Mouse (Mus musculus) myocyte (in vitro differentiated cells): ENCODE measurements around the gene Hoxc11. TPM values are rescaled to one million over a fixed set of nuclear protein-coding genes. Genes with fewer than 3 reads are reported as not detected.

ENCODE experiments used
- H3K27me3 ChIP-seq: one replicate; pipeline ENCODE4 v1.6.1; 2011; ENCODE audit not compliant: control insufficient read depth, insufficient read depth, insufficient read length
- H3K36me3 ChIP-seq: one replicate; pipeline ENCODE4 v1.6.1; 2011; ENCODE audit not compliant: control insufficient read depth, insufficient read depth
- H3K4me2 ChIP-seq: one replicate; pipeline ENCODE4 v1.6.1; 2011; ENCODE audit warnings: low read depth, control low read depth
- H3K4me3 ChIP-seq: one replicate; pipeline ENCODE4 v1.5.1; 2011; ENCODE audit warnings: mild to moderate bottlenecking, control low read depth, moderate library complexity
- H3K79me2 ChIP-seq: one replicate; pipeline ENCODE4 v1.6.1; 2011; ENCODE audit not compliant: control insufficient read depth, insufficient read depth
- H3ac ChIP-seq: one replicate; pipeline ENCODE4 v1.6.1; 2011; ENCODE audit not compliant: control insufficient read depth, insufficient read length
- CEBPB ChIP-seq: IDR thresholded peaks from 2 replicates; pipeline ENCODE4 v1.6.1; 2011; ENCODE audit warnings: mild to moderate bottlenecking, moderate library complexity; ENCODE audit not compliant: poor library complexity, insufficient read depth, severe bottlenecking
- E2F4 ChIP-seq: IDR thresholded peaks from one replicate; pipeline ENCODE4 v1.6.1; 2011; ENCODE audit warnings: mild to moderate bottlenecking, control low read depth, moderate library complexity; ENCODE audit not compliant: insufficient read depth
- MAX ChIP-seq: IDR thresholded peaks from one replicate; pipeline ENCODE4 v1.6.1; 2011; ENCODE audit warnings: low read depth, mild to moderate bottlenecking, control low read depth
- MYOD1 ChIP-seq, 3 experiments: IDR thresholded peaks; one replicate each; pipeline ENCODE4 v1.6.1; 2011; ENCODE audit warnings: control low read depth in 2 of 3, low read depth in 2 of 3, mild to moderate bottlenecking in 2 of 3, moderate library complexity in 1 of 3; ENCODE audit not compliant: insufficient read length in 2 of 3, control insufficient read depth in 1 of 3
- MYOG ChIP-seq, 3 experiments: IDR thresholded peaks; one replicate each; pipeline ENCODE4 v1.6.1; 2011; ENCODE audit warnings: control low read depth in 2 of 3, low read depth in 2 of 3, mild to moderate bottlenecking in 2 of 3; ENCODE audit not compliant: insufficient read length in 2 of 3, control insufficient read depth in 1 of 3, insufficient read depth in 1 of 3
- POLR2A ChIP-seq: IDR thresholded peaks from one replicate; pipeline ENCODE4 v1.6.1; 2011; ENCODE audit warnings: low read depth, mild to moderate bottlenecking, control low read depth, moderate library complexity; ENCODE audit not compliant: insufficient read length
- POLR2AphosphoS2 ChIP-seq: IDR thresholded peaks from one replicate; pipeline ENCODE4 v1.6.1; 2011; ENCODE audit warnings: low read depth, control low read depth; ENCODE audit not compliant: insufficient read length
- REST ChIP-seq: IDR thresholded peaks from one replicate; pipeline ENCODE4 v1.6.1; 2011; ENCODE audit warnings: mild to moderate bottlenecking, control low read depth, moderate library complexity; ENCODE audit not compliant: insufficient read depth, insufficient read length
- SRF ChIP-seq: IDR thresholded peaks from one replicate; pipeline ENCODE4 v1.6.1; 2011; ENCODE audit warnings: low read depth; ENCODE audit not compliant: control insufficient read depth, insufficient read length
- TCF12 ChIP-seq: IDR thresholded peaks from one replicate; pipeline ENCODE4 v1.6.1; 2011; ENCODE audit warnings: mild to moderate bottlenecking, control low read depth; ENCODE audit not compliant: poor library complexity, insufficient read depth, severe bottlenecking
- TCF3 ChIP-seq: IDR thresholded peaks from one replicate; pipeline ENCODE4 v1.6.1; 2011; ENCODE audit warnings: low read depth, control low read depth; ENCODE audit not compliant: insufficient read length
- USF1 ChIP-seq: IDR thresholded peaks from one replicate; pipeline ENCODE4 v1.6.1; 2011; ENCODE audit warnings: low read depth, mild to moderate bottlenecking, control low read depth, moderate library complexity
- polyA plus RNA-seq: library from polyadenylated mRNA; unstranded; fragments of >200 nt; fragmentation: generic; extraction: Trizol; gene quantifications from one replicate; pipeline ENCODE4 v1.2.1, GENCODE M21; 2012; ENCODE audit warnings: missing spikeins

Gene Hoxc11
- polyA plus RNA-seq, 1 experiment = 20.5 TPM

- peak overlapping the region; percentile 3 for H3ac ChIP-seq
- H3K79me2 ChIP-seq = peaks cover 100% of the 10 kb centered on the region
- H3K4me2 ChIP-seq = peak overlapping the region; percentile 98
- no peaks in the 10 kb centered on the region for H3K36me3 ChIP-seq
- H3K27me3 ChIP-seq = no peaks in the 10 kb centered on the region
- H3K4me3 ChIP-seq = peak overlapping the region; percentile 21
- no peak for TF ChIP-seq POLR2AphosphoS2
- TF ChIP-seq SRF = no peak
- no peak for TF ChIP-seq MYOD1 (IDR thresholded peaks at IDR 0.05; ENCODE audit: control insufficient read depth in 1 of 3, insufficient read length in 2 of 3, low read depth in 2 of 3)
- no peak for TF ChIP-seq TCF3
- TF ChIP-seq REST = no peak
- TF ChIP-seq POLR2A = no peak
- TF ChIP-seq CEBPB = no peak
- no peak for TF ChIP-seq TCF12
- TF ChIP-seq MAX = no peak
- TF ChIP-seq USF1 = no peak
- no peak for TF ChIP-seq E2F4
- no peak for TF ChIP-seq MYOG (IDR thresholded peaks at IDR 0.05; ENCODE audit: control insufficient read depth in 1 of 3, insufficient read depth in 1 of 3, insufficient read length in 2 of 3, low read depth in 2 of 3)
Measured at GRCm38 (mm10) chr15:102972753-102973152, 18.5 kb downstream of the Hoxc11 start.

DNA sequence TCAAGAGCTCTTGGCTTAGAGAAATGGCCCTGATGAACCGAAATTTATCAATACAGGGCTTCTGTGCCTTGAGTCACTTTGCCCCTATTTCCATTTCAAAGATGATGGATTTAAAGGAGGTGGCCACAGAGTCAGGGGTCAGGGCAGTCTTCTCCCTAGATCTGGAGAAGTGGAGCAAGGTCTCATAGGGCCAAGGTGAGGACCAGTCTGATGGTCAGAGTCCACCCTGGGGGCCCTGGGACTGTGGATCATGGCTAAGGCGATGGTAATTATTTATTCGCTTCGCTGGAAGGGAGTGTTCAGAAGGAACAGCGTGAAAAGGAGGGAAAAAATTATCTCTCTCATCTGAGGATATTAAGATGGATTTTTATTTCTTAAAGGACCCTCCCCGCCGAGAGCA, 20.8 kb downstream of the Hoxc11 start:
- Histone ChIP-seq H3K79me2 (peaks cover 100% of the 10 kb centered on the region), H3K36me3 (no peaks in the 10 kb centered on the region), H3K27me3 (no peaks in the 10 kb centered on the region), H3K4me2 (peak overlapping the region; percentile 95), H3K4me3 (peak overlapping the region; percentile 92), H3ac (peak overlapping the region; percentile 64)
- no peak for TF ChIP-seq SRF

GRCm38 (mm10) chr15:102975688-102976111, 21.5 kb downstream of the Hoxc11 start:
- H3K36me3 ChIP-seq = no peaks in the 10 kb centered on the region
- TF ChIP-seq MYOG (IDR thresholded peaks at IDR 0.05; ENCODE audit: control insufficient read depth in 1 of 3, insufficient read depth in 1 of 3, insufficient read length in 2 of 3, low read depth in 2 of 3) (peak in 1 of 3 experiments; percentile 33), POLR2A (peak; percentile 94), USF1 (no peak), TCF12 (no peak), E2F4 (peak; percentile 1), SRF (no peak), TCF3 (no peak), POLR2AphosphoS2 (peak; percentile 96), CEBPB (no peak), REST (peak; percentile 2), MYOD1 (IDR thresholded peaks at IDR 0.05; ENCODE audit: control insufficient read depth in 1 of 3, insufficient read length in 2 of 3, low read depth in 2 of 3) (peak in 2 of 3 experiments; percentile 1 to 38), MAX (no peak)
- no peaks in the 10 kb centered on the region for H3K27me3 ChIP-seq
- peaks cover 100% of the 10 kb centered on the region for H3K79me2 ChIP-seq
- H3K4me3 ChIP-seq = peak overlapping the region; percentile 92
- peak overlapping the region; percentile 95 for H3K4me2 ChIP-seq
- peak overlapping the region; percentile 64 for H3ac ChIP-seq

DNA sequence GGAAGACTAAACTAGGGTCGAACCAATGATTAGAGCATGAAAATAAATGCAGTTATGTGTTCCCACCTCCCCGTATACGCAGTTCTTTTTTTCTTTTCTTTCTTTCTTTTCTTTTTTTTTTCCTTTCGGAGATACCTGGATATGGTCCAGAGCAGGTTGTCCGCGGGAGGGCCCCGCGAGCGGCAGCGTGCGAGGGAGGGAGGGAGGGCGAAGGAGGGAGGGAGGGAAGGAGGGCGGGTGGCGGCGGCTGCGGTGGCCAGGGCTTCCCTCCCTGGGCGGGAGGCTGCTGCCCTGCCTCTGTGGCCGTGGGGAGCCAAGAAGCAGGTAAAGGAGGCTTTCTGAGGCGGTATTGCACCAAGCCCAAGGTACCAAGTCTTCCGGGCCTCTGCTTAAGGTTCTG, 21.9 kb downstream of the Hoxc11 start, which contains the start of gene Hoxc9:
Hoxc9 (plus strand) TSS at position 269 of the 400 bp plus-strand sequence.
- TF ChIP-seq TCF3 (no peak), SRF (no peak), POLR2A (peak; percentile 44), CEBPB (no peak), E2F4 (no peak), POLR2AphosphoS2 (peak; percentile 50), MYOD1 (IDR thresholded peaks at IDR 0.05; ENCODE audit: control insufficient read depth in 1 of 3, insufficient read length in 2 of 3, low read depth in 2 of 3) (peak in 1 of 3 experiments; percentile 30)
- Histone ChIP-seq H3K79me2 (peaks cover 100% of the 10 kb centered on the region), H3ac (peak within 1 kb of the TSS; percentile 64), H3K27me3 (no peaks in the 10 kb centered on the region), H3K36me3 (no peaks in the 10 kb centered on the region), H3K4me3 (peak within 1 kb of the TSS; percentile 92), H3K4me2 (peak within 1 kb of the TSS; percentile 95)

GRCm38 (mm10) chr15:102976631-102977422, 22.6 kb downstream of the Hoxc11 start:
- peak overlapping the region; percentile 92 for H3K4me3 ChIP-seq
- peak overlapping the region; percentile 95 for H3K4me2 ChIP-seq
- H3K27me3 ChIP-seq = no peaks in the 10 kb centered on the region
- H3ac ChIP-seq = peak overlapping the region; percentile 64
- peaks cover 99% of the 10 kb centered on the region for H3K79me2 ChIP-seq
- TF ChIP-seq TCF12 = no peak
- peak; percentile 63 for TF ChIP-seq POLR2A
- TF ChIP-seq SRF = no peak
- TF ChIP-seq TCF3 = no peak
- no peak for TF ChIP-seq E2F4
- TF ChIP-seq CEBPB = no peak
- TF ChIP-seq MAX = no peak
- peak; percentile 71 for TF ChIP-seq POLR2AphosphoS2
- TF ChIP-seq MYOG (IDR thresholded peaks at IDR 0.05; ENCODE audit: control insufficient read depth in 1 of 3, insufficient read depth in 1 of 3, insufficient read length in 2 of 3, low read depth in 2 of 3) = no peak
- no peak for TF ChIP-seq REST
- no peak for TF ChIP-seq USF1
- no peak for TF ChIP-seq MYOD1 (IDR thresholded peaks at IDR 0.05; ENCODE audit: control insufficient read depth in 1 of 3, insufficient read length in 2 of 3, low read depth in 2 of 3)
- H3K36me3 ChIP-seq = no peaks in the 10 kb centered on the region
